Mouse (Mus musculus): ENCODE results near the gene Llgl2. TPM values are rescaled to one million over a fixed set of nuclear protein-coding genes. Genes with fewer than 3 reads are reported as not detected.

The Llgl2 gene
- polyA plus RNA-seq, 1 experiment from 2014 or later = 12.7 TPM

GRCm38 (mm10) chr11:115881002-115881401 lies 57.2 kb downstream of the Llgl2 start:
- WGBS = 28% methylated on average over 5 of the region's 5 CpGs
- peaks cover 26% of the 10 kb centered on the region for H3K27me3 ChIP-seq
- peaks cover 6% of the 10 kb centered on the region for H3K4me1 ChIP-seq (replicated peaks)
- ATAC-seq (replicated peaks; ENCODE audit: insufficient number of reproducible peaks, insufficient read depth, low FRiP score, low read depth) = no peak
- no peak overlapping the region for H3K4me2 ChIP-seq
- H3K27ac ChIP-seq = no peak overlapping the region
- no peak overlapping the region for H3K9ac ChIP-seq
- H3K9me3 ChIP-seq (replicated peaks) = no peaks in the 10 kb centered on the region
- H3K4me3 ChIP-seq = no peak overlapping the region
- no peaks in the 10 kb centered on the region for H3K36me3 ChIP-seq

GRCm38 (mm10) chr11:115883251-115883650 lies 59.4 kb downstream of the Llgl2 start:
- WGBS = 26% methylated on average over 17 of the region's 17 CpGs
- no peak overlapping the region for H3K27ac ChIP-seq
- H3K4me3 ChIP-seq = no peak overlapping the region
- H3K4me2 ChIP-seq = no peak overlapping the region
- no peaks in the 10 kb centered on the region for H3K36me3 ChIP-seq
- H3K9ac ChIP-seq = no peak overlapping the region
- peaks cover 7% of the 10 kb centered on the region; the same call in 1 of the 2 replicates for H3K4me1 ChIP-seq (replicated peaks)
- peaks cover 26% of the 10 kb centered on the region for H3K27me3 ChIP-seq
- no peaks in the 10 kb centered on the region for H3K9me3 ChIP-seq (replicated peaks)
- no peak for ATAC-seq (replicated peaks; ENCODE audit: insufficient number of reproducible peaks, insufficient read depth, low FRiP score, low read depth)

DNA sequence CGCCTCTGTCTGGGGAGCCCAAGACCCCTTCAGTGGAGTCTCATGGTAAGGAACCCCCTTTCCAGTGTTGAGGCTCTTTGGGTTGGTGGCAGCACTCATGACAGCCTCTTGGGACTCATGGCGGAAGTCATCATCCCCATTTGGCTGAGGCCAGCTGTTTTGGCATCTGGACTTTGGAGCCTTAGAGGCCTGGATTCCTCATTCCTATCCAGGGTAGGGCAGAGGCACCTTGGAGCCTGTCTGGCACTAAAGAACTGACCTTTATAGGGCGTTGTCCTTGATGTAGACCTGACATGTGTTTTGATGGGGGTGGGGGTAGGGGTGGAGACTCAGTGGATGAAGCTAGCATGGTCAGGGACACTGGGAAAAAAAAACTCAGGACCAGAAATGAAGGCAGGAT lies 60.5 kb downstream of the Llgl2 start:
- Histone ChIP-seq H3K4me2 (no peak overlapping the region), H3K27ac (no peak overlapping the region), H3K36me3 (no peaks in the 10 kb centered on the region), H3K4me3 (no peak overlapping the region), H3K27me3 (peaks cover 26% of the 10 kb centered on the region), H3K9ac (no peak overlapping the region), H3K9me3 (replicated peaks) (no peaks in the 10 kb centered on the region), H3K4me1 (replicated peaks) (peaks cover 7% of the 10 kb centered on the region; the same call in 1 of the 2 replicates)
- no peak for ATAC-seq (replicated peaks; ENCODE audit: insufficient number of reproducible peaks, insufficient read depth, low FRiP score, low read depth)
- WGBS = 97% methylated on average over 3 of the region's 3 CpGs

DNA sequence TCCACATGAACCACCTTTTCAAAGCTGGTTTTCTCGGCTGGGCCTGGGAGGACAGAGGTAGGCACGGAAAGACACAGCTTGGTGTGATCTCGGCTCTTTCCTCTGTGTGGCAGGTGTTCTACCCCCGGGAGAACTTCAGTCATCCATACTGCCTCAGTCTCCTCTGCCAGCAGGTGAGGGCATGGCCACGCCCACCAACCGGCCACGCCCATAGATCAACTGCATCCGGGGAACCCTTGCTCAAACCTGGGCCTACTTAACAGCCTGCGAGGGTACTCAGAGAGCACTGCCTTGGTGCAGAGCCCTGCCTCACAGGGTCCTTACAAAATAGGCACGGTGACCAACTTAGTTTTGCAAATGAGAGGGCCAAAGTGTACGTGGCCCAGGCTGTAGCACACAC lies 61.4 kb downstream of the Llgl2 start:
- H3K4me2 ChIP-seq = no peak overlapping the region
- H3K9me3 ChIP-seq (replicated peaks) = no peaks in the 10 kb centered on the region
- H3K27ac ChIP-seq = no peak overlapping the region
- peaks cover 26% of the 10 kb centered on the region for H3K27me3 ChIP-seq
- H3K36me3 ChIP-seq = no peaks in the 10 kb centered on the region
- no peak for ATAC-seq (replicated peaks; ENCODE audit: insufficient number of reproducible peaks, insufficient read depth, low FRiP score, low read depth)
- H3K9ac ChIP-seq = no peak overlapping the region
- WGBS = 69% methylated on average over 11 of the region's 11 CpGs
- no peak overlapping the region for H3K4me3 ChIP-seq
- peaks cover 7% of the 10 kb centered on the region; the same call in 1 of the 2 replicates for H3K4me1 ChIP-seq (replicated peaks)

DNA sequence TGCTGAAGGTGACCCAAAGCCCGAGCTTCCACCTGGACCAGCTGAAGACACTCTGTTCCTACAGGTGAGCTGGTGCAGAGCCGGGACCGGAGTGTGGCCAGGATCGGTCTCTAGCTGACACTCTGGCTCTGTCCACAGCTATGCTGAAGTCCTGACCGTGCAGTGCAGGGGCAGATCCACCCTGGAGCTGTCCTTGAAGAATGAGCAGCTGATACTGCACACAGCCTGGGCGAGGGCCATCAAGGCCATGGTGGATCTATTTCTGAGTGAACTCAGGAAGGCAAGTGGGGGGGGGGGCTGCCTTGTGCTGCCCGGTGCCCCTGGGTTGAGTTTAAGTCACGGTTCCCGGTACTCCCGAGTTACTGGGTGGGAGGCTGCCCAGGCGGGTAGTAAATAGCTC lies 62.6 kb downstream of the Llgl2 start:
- Histone ChIP-seq H3K9me3 (replicated peaks) (no peaks in the 10 kb centered on the region), H3K27ac (no peak overlapping the region)
- no peak for ATAC-seq (replicated peaks; ENCODE audit: insufficient number of reproducible peaks, insufficient read depth, low FRiP score, low read depth)

DNA sequence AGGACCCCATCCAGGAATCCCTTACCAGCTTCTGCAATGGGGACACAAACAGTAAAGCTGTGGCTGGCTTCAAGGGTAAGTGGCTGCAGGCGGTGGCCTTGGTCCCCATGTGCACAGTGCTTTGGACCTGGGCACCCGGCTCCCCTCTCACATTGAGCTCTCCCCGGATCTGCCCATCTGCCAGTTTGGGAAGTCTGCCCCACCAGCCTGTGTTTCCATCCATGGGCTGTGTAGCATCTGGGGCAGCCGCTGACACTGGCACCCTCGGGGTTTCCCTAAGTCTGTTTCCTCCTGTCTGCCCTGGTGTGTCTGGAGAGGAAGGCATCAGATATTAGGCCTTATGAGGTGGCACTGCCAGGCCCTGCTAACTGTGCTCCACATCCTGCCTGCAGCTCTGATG lies 64.2 kb downstream of the Llgl2 start:
- no peak overlapping the region for H3K4me3 ChIP-seq
- no peaks in the 10 kb centered on the region for H3K9me3 ChIP-seq (replicated peaks)
- no peaks in the 10 kb centered on the region for H3K36me3 ChIP-seq
- WGBS = 81% methylated on average over 5 of the region's 5 CpGs
- H3K4me2 ChIP-seq = no peak overlapping the region
- no peak for ATAC-seq (replicated peaks; ENCODE audit: insufficient number of reproducible peaks, insufficient read depth, low FRiP score, low read depth)
- no peak overlapping the region for H3K9ac ChIP-seq
- H3K27ac ChIP-seq = no peak overlapping the region
- H3K4me1 ChIP-seq (replicated peaks) = peaks cover 7% of the 10 kb centered on the region; the same call in 1 of the 2 replicates
- peaks cover 14% of the 10 kb centered on the region for H3K27me3 ChIP-seq

More for the DNA sequence above, 62.6 kb downstream of the Llgl2 start:
- 82% methylated on average over 11 of the region's 11 CpGs for WGBS
- peaks cover 7% of the 10 kb centered on the region; the same call in 1 of the 2 replicates for H3K4me1 ChIP-seq (replicated peaks)
- peaks cover 23% of the 10 kb centered on the region for H3K27me3 ChIP-seq
- H3K9ac ChIP-seq = no peak overlapping the region
- no peak overlapping the region for H3K4me3 ChIP-seq
- no peaks in the 10 kb centered on the region for H3K36me3 ChIP-seq
- H3K4me2 ChIP-seq = no peak overlapping the region

DNA sequence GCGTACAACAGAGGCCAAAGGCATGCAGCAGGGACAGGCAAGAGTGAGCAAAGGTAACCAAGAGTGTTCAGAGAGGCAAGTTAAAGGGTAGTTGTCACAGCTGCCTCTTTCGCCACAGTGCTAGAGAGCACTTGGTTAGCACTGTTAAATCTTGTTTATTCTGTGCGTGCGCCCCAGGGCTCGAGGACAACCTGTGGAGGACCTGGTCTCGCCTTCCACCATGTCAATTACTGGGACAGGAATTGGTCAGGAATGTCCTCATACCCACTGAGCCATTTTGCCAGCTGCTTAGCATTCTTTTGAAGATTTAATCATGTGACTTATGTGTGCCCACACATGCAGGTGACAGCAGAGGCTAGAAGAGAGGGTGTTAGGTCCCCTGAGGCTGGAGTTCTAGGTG lies 65.3 kb downstream of the Llgl2 start:
- Histone ChIP-seq H3K9ac (no peak overlapping the region), H3K9me3 (replicated peaks) (no peaks in the 10 kb centered on the region), H3K27ac (no peak overlapping the region), H3K4me2 (no peak overlapping the region), H3K36me3 (peaks cover 8% of the 10 kb centered on the region), H3K27me3 (peaks cover 2% of the 10 kb centered on the region), H3K4me3 (no peak overlapping the region), H3K4me1 (replicated peaks) (peaks cover 7% of the 10 kb centered on the region; the same call in 1 of the 2 replicates)
- 77% methylated on average over 6 of the region's 6 CpGs for WGBS
- ATAC-seq (replicated peaks; ENCODE audit: insufficient number of reproducible peaks, insufficient read depth, low FRiP score, low read depth) = no peak

DNA sequence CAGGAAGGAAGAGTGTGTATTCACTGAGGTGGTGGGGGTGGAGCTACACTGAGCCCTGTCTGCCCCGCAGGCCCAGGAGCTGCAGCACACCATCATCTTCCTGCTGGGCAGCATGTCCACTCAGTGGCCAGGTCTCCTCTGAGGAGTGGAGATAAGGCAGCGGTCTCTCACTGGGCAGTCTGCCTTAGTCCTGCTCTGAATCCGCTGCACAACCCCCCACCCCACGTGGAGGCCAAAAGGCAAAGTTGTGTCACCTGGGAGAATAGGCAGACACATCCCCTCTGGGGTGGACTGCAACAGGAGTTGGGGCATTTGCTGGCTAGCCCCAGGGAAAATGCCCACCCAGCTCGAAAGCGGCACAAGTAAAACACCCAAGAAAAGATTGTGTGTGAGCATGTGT lies 68.4 kb downstream of the Llgl2 start:
- Histone ChIP-seq H3K36me3 (peaks cover 12% of the 10 kb centered on the region), H3K9me3 (replicated peaks) (no peaks in the 10 kb centered on the region), H3K4me3 (no peak overlapping the region), H3K4me1 (replicated peaks) (peaks cover 8% of the 10 kb centered on the region; the same call in 1 of the 2 replicates), H3K27ac (no peak overlapping the region), H3K27me3 (no peaks in the 10 kb centered on the region), H3K4me2 (no peak overlapping the region), H3K9ac (no peak overlapping the region)
- 43% methylated on average over 6 of the region's 6 CpGs for WGBS
- ATAC-seq (replicated peaks; ENCODE audit: insufficient number of reproducible peaks, insufficient read depth, low FRiP score, low read depth) = no peak

DNA sequence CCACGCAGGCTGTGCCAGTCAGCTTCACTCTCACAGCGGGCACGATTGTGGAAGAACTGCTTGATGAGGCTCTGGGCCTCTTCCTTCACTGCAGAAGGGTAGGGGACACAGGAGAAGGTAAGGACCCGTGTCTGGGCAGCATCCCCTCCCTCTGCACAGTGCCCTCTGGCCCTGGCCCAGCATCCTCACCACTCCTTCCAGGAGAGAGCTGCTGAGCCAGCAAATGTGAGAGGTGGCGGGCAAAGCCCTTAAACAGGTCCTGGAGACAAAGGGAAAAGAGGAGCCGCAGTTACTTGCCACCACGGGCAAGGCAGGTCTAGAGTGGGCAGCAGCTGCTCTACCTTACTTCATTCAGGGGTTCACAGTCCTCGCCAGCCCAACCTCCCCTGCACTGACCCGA lies 69.2 kb downstream of the Llgl2 start:
- Histone ChIP-seq H3K36me3 (peaks cover 12% of the 10 kb centered on the region), H3K9me3 (replicated peaks) (no peaks in the 10 kb centered on the region), H3K4me1 (replicated peaks) (0 out of 2 replicates have a peak, but pooled peaks cover 2% of the 10 kb centered on the region), H3K27ac (no peak overlapping the region), H3K4me3 (no peak overlapping the region), H3K4me2 (no peak overlapping the region), H3K27me3 (no peaks in the 10 kb centered on the region), H3K9ac (no peak overlapping the region)
- ATAC-seq (replicated peaks; ENCODE audit: insufficient number of reproducible peaks, insufficient read depth, low FRiP score, low read depth) = no peak
- 85% methylated on average over 9 of the region's 9 CpGs for WGBS

- Histone ChIP-seq H3K4me2 (no peak overlapping the region), H3K27me3 (no peaks in the 10 kb centered on the region), H3K4me1 (replicated peaks) (peaks cover 19% of the 10 kb centered on the region), H3K9me3 (replicated peaks) (no peaks in the 10 kb centered on the region), H3K4me3 (no peak overlapping the region), H3K9ac (no peak overlapping the region), H3K36me3 (peaks cover 12% of the 10 kb centered on the region), H3K27ac (no peak overlapping the region)
- ATAC-seq (replicated peaks; ENCODE audit: insufficient number of reproducible peaks, insufficient read depth, low FRiP score, low read depth) = no peak
- 59% methylated on average over 14 of the region's 14 CpGs for WGBS
Observed at GRCm38 (mm10) chr11:115894755-115895520, 71.1 kb downstream of the Llgl2 start.

DNA sequence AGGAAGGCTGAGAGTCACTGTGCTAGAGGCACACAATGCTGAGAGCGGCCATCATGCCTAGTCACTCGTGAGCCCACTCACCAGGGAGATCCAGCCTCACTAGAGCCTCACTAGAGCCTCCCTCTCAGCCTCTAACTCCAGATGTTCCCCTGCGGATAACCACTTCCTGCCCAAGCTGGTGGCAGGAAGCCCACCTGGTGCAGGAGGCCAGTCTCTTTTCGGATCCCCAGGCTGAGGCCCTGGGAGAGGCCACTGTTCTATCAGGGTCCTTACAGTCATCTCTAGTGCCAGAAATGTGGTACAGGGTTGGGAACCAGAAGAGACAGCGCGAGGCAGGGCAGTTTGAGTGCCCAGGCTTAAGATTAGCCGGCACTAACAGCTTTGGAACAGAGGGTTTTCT lies 74.6 kb downstream of the Llgl2 start:
- 71% methylated on average over 7 of the region's 7 CpGs for WGBS
- no peak overlapping the region for H3K4me3 ChIP-seq
- no peak overlapping the region for H3K4me2 ChIP-seq
- H3K9me3 ChIP-seq (replicated peaks) = no peaks in the 10 kb centered on the region
- H3K27me3 ChIP-seq = no peaks in the 10 kb centered on the region
- peak overlapping the region; percentile 99 for H3K27ac ChIP-seq
- no peak overlapping the region for H3K9ac ChIP-seq
- H3K4me1 ChIP-seq (replicated peaks) = peaks cover 53% of the 10 kb centered on the region
- peaks cover 10% of the 10 kb centered on the region for H3K36me3 ChIP-seq
- no peak for ATAC-seq (replicated peaks; ENCODE audit: insufficient number of reproducible peaks, insufficient read depth, low FRiP score, low read depth)

GRCm38 (mm10) chr11:115898886-115899285 lies 75.0 kb downstream of the Llgl2 start:
- Histone ChIP-seq H3K4me1 (replicated peaks) (peaks cover 58% of the 10 kb centered on the region), H3K4me2 (no peak overlapping the region)
- 20% methylated on average over 4 of the region's 4 CpGs for WGBS

More at GRCm38 (mm10) chr11:115898886-115899285, 75.0 kb downstream of the Llgl2 start:
- H3K9me3 ChIP-seq (replicated peaks) = no peaks in the 10 kb centered on the region
- H3K9ac ChIP-seq = no peak overlapping the region; the same call in 1 of the 2 replicates
- H3K4me3 ChIP-seq = no peak overlapping the region
- H3K27ac ChIP-seq = peak overlapping the region; percentile 99
- no peak for ATAC-seq (replicated peaks; ENCODE audit: insufficient number of reproducible peaks, insufficient read depth, low FRiP score, low read depth)
- peaks cover 5% of the 10 kb centered on the region for H3K36me3 ChIP-seq
- no peaks in the 10 kb centered on the region for H3K27me3 ChIP-seq

Data from heart, embryonic 15.5 days (tissue).